Mouse (Mus musculus) heart, embryonic 14.5 days (tissue): ENCODE data around the gene Slc16a13. TPM values are rescaled to one million over a fixed set of nuclear protein-coding genes. Genes with fewer than 3 reads are reported as not detected.

ENCODE experiments used
- ATAC-seq: fragments of 200-750 bp; cut with Nextera tagmentation; 2 replicates; pipeline ENCODE4 v1.8.0; 2017; ENCODE audit warnings: low read depth, moderate TSS enrichment; ENCODE audit not compliant: insufficient number of reproducible peaks, insufficient read depth, low FRiP score
- H3K27ac ChIP-seq, 2 experiments: fragments of 200-500 bp in 1 of 2; fragments of 300-500 bp in 1 of 2; sonication (generic) in 1 of 2; replicated peaks in 1 of 2; 2 replicates each; pipeline ENCODE4 v1.5.1; 2012 to 2014; ENCODE audit warnings: low read depth in 2 of 2, low read length in 2 of 2, control low read depth in 1 of 2, mild to moderate bottlenecking in 1 of 2, mixed read lengths in 1 of 2; ENCODE audit not compliant: control insufficient read depth in 1 of 2, insufficient read depth in 1 of 2
- H3K27me3 ChIP-seq: fragments of 300-500 bp; sonication (generic); 2 replicates; pipeline ENCODE4 v1.6.1; 2014; ENCODE audit warnings: mild to moderate bottlenecking, low read length, control low read depth; ENCODE audit not compliant: control insufficient read depth, insufficient read depth
- H3K36me3 ChIP-seq: fragments of 300-500 bp; sonication (generic); 2 replicates; pipeline ENCODE4 v1.6.1; 2014; ENCODE audit warnings: mild to moderate bottlenecking, control low read depth, low read length, mixed read lengths; ENCODE audit not compliant: control insufficient read depth, insufficient read depth
- H3K4me1 ChIP-seq, 2 experiments: fragments of 200-500 bp in 1 of 2; fragments of 300-500 bp in 1 of 2; sonication (generic) in 1 of 2; 2 replicates each; pipeline ENCODE4 v1.6.1; 2012 to 2014; ENCODE audit warnings: low read length in 2 of 2, control low read depth in 1 of 2, mixed read lengths in 1 of 2; ENCODE audit not compliant: control insufficient read depth in 2 of 2, insufficient read depth in 2 of 2
- H3K4me2 ChIP-seq: fragments of 300-500 bp; sonication (generic); 2 replicates; pipeline ENCODE4 v1.6.1; 2014; ENCODE audit warnings: mild to moderate bottlenecking, low read length
- H3K4me3 ChIP-seq, 2 experiments: fragments of 200-500 bp in 1 of 2; fragments of 300-500 bp in 1 of 2; sonication (generic) in 1 of 2; 2 replicates each; pipeline ENCODE4 v1.5.1; 2012 to 2014; ENCODE audit warnings: low read length in 2 of 2, mild to moderate bottlenecking in 2 of 2, control low read depth in 1 of 2, low read depth in 1 of 2, moderate library complexity in 1 of 2; ENCODE audit not compliant: control insufficient read depth in 1 of 2, insufficient read depth in 1 of 2
- H3K9ac ChIP-seq: fragments of 300-500 bp; sonication (generic); 2 replicates; pipeline ENCODE4 v1.6.1; 2014; ENCODE audit warnings: mild to moderate bottlenecking, low read length
- H3K9me3 ChIP-seq: fragments of 300-500 bp; sonication (generic); 2 replicates; pipeline ENCODE4 v1.6.1; 2016; ENCODE audit warnings: low read length, control low read depth; ENCODE audit not compliant: control insufficient read depth
- WGBS: fragments of 180-500 bp; shearing (Covaris S2); extraction: QIAGEN DNeasy Blood & Tissue Kit; methylation state at CpG from one replicate; pipeline ENCODE4 v1.1.7; 2014; 5-methylcytosine and 5-hydroxymethylcytosine counted together
- polyA plus RNA-seq: library from polyadenylated mRNA; unstranded; fragments of >200 nt; fragmentation: Nextera tagmentation; extraction: Ambion mirVana; gene quantifications from 2 replicates; pipeline ENCODE4 v1.2.1, GENCODE M21; 2014

The Slc16a13 gene
- polyA plus RNA-seq, 1 experiment from 2014 or later, result 6.4 TPM

GRCm38 (mm10) chr11:70178756-70179155, 42.1 kb downstream of the Slc16a13 start:
- Histone ChIP-seq H3K9me3 (no peaks in the 10 kb centered on the region), H3K36me3 (no peaks in the 10 kb centered on the region), H3K4me3 (no peak overlapping the region), H3K9ac (no peak overlapping the region), H3K27me3 (no peaks in the 10 kb centered on the region), H3K4me2 (no peak overlapping the region), H3K27ac (no peak overlapping the region), H3K4me1 (no peaks in the 10 kb centered on the region)
- no peak for ATAC-seq
- 68% methylated on average over 11 of the region's 11 CpGs for WGBS

- H3K36me3 ChIP-seq, result no peaks in the 10 kb centered on the region
- H3K4me3 ChIP-seq, result no peak overlapping the region
- no peak overlapping the region for H3K27ac ChIP-seq
- H3K9me3 ChIP-seq, result no peaks in the 10 kb centered on the region
- no peak overlapping the region for H3K4me2 ChIP-seq
- 82% methylated on average over 11 of the region's 11 CpGs for WGBS
- no peaks in the 10 kb centered on the region for H3K4me1 ChIP-seq
- no peak for ATAC-seq
- no peak overlapping the region for H3K9ac ChIP-seq
- H3K27me3 ChIP-seq, result no peaks in the 10 kb centered on the region
Measured at GRCm38 (mm10) chr11:70178311-70178710, 42.6 kb downstream of the Slc16a13 start.

GRCm38 (mm10) chr11:70177647-70178046, 43.2 kb downstream of the Slc16a13 start:
- Histone ChIP-seq H3K4me2 (no peak overlapping the region), H3K9me3 (no peaks in the 10 kb centered on the region), H3K4me1 (no peaks in the 10 kb centered on the region), H3K9ac (no peak overlapping the region), H3K27ac (no peak overlapping the region), H3K27me3 (no peaks in the 10 kb centered on the region), H3K4me3 (no peak overlapping the region), H3K36me3 (no peaks in the 10 kb centered on the region)
- 68% methylated on average over 8 of the region's 8 CpGs for WGBS
- ATAC-seq, result no peak

DNA sequence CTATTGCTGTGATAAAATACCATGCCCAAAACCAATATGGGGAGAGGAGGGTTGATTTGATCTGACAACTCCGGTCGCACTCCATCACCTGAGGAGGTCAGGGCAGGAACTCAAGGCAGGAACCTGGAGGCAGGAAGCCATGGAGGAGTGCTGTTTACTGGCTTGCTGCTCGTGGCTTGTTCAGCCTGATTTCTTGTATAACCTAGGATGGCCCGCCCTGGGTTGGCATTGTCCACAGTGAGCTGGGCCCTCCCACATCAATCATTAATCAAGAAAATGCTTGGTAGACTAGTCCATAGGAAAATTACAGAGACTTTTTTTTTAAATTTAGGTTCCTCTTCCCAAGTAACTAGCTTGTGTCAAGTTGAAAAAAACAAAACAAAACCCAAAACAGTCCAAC, 46.4 kb downstream of the Slc16a13 start:
- H3K9me3 ChIP-seq, result no peaks in the 10 kb centered on the region
- no peaks in the 10 kb centered on the region for H3K4me1 ChIP-seq
- no peak overlapping the region for H3K4me2 ChIP-seq
- H3K4me3 ChIP-seq, result no peak overlapping the region
- 82% methylated on average over 4 of the region's 4 CpGs for WGBS
- ATAC-seq, result no peak
- H3K27me3 ChIP-seq, result no peaks in the 10 kb centered on the region
- no peak overlapping the region for H3K27ac ChIP-seq
- no peaks in the 10 kb centered on the region for H3K36me3 ChIP-seq
- H3K9ac ChIP-seq, result no peak overlapping the region

GRCm38 (mm10) chr11:70172298-70172697, 48.6 kb downstream of the Slc16a13 start:
- Histone ChIP-seq H3K4me1 (no peaks in the 10 kb centered on the region), H3K27me3 (no peaks in the 10 kb centered on the region), H3K4me3 (no peak overlapping the region), H3K27ac (no peak overlapping the region), H3K9me3 (no peaks in the 10 kb centered on the region), H3K9ac (no peak overlapping the region), H3K4me2 (no peak overlapping the region), H3K36me3 (no peaks in the 10 kb centered on the region)
- no peak for ATAC-seq
- 50% methylated on average over 5 of the region's 5 CpGs for WGBS

- WGBS, result 42% methylated on average over 3 of the region's 3 CpGs
- Histone ChIP-seq H3K9me3 (no peaks in the 10 kb centered on the region), H3K36me3 (no peaks in the 10 kb centered on the region), H3K9ac (no peak overlapping the region), H3K27me3 (no peaks in the 10 kb centered on the region), H3K4me3 (no peak overlapping the region), H3K27ac (no peak overlapping the region), H3K4me2 (no peak overlapping the region), H3K4me1 (no peaks in the 10 kb centered on the region)
- no peak for ATAC-seq
Measured at GRCm38 (mm10) chr11:70171847-70172246, 49.0 kb downstream of the Slc16a13 start.

DNA sequence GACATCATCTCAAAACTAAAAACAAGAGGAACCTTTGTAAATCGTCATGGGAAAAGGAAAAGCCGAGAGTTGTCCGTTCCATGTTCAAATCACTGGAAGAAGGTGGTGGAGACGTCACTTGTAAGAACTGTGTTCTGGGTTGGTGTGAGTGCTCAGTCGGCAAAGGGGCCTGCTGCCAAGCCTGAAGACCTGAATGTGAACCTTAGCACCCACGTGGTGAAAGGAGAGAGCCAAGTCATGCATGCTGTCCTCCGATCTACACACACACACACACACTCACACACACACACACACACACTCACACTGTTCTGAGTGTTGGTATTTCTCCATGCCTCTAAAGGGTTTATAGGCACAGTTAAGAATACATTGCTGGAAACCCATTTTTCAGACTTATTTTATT, 49.7 kb downstream of the Slc16a13 start:
- no peak for ATAC-seq
- Histone ChIP-seq H3K4me1 (no peaks in the 10 kb centered on the region), H3K36me3 (no peaks in the 10 kb centered on the region), H3K27me3 (no peaks in the 10 kb centered on the region), H3K4me3 (no peak overlapping the region), H3K4me2 (no peak overlapping the region), H3K27ac (no peak overlapping the region), H3K9me3 (no peaks in the 10 kb centered on the region), H3K9ac (no peak overlapping the region)
- 69% methylated on average over 7 of the region's 7 CpGs for WGBS

DNA sequence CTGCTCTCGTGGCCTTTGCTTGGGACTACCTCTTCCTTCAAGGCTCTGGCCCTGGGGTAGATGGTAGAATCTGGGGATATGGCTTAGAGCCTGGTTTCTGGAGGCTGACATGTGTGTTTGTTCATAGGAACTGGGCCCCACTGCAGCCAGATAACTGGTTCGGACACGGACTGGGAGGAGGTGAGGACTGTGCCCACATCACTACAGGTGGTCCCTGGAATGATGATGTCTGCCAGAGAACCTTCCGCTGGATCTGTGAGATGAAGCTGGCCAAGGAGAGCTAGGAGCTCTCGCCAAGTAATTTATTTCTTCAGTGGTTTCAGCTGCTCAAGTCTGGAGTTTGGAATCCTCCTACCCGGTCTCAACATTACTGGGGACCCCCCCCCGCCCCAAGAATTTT, 50.6 kb downstream of the Slc16a13 start:
- Histone ChIP-seq H3K36me3 (no peaks in the 10 kb centered on the region), H3K4me2 (no peak overlapping the region), H3K27me3 (no peaks in the 10 kb centered on the region), H3K4me1 (no peaks in the 10 kb centered on the region), H3K27ac (no peak overlapping the region), H3K9me3 (no peaks in the 10 kb centered on the region), H3K9ac (no peak overlapping the region), H3K4me3 (no peak overlapping the region)
- WGBS, result 72% methylated on average over 7 of the region's 7 CpGs
- no peak for ATAC-seq
